Mouse (Mus musculus) mouse embryonic stem cell (cell line): ENCODE measurements around the gene Def8.
"Not testable (repeated sequence)": the region's sequence is repeated elsewhere in the genome, so short reads cannot be mapped to it uniquely, and the experiment has no call there.

ENCODE experiments used
- in situ Hi-C, 2 experiments: fragments of 300-500 bp; cut with MboI; formaldehyde crosslinking; loops; 1 replicate in 1 of 2; 3 replicates in 1 of 2; pipeline ENCODE4 v1.14.3; 2019 to 2020; ENCODE audit warnings: low sequenced_read_pairs in 2 of 2, low pct_unique_long_range_greater_than_20kb in 1 of 2, mixed read lengths in 1 of 2; ENCODE audit not compliant: unreplicated experiment in 1 of 2

The Def8 gene

GRCm38 (mm10) chr8:123463651-123464050, 40.3 kb downstream of the Def8 start:
- in situ Hi-C loops, result no loop called here

GRCm38 (mm10) chr8:123467476-123467875, 44.1 kb downstream of the Def8 start:
- in situ Hi-C loops, result no loop called here

GRCm38 (mm10) chr8:123472991-123473390, 49.7 kb downstream of the Def8 start:
- in situ Hi-C loops, result not testable (repeated sequence)

GRCm38 (mm10) chr8:123474549-123474948, 51.2 kb downstream of the Def8 start:
- in situ Hi-C loops, result not testable (repeated sequence)

GRCm38 (mm10) chr8:123476911-123477736, 53.8 kb downstream of the Def8 start:
- in situ Hi-C loops, result no loop called here

GRCm38 (mm10) chr8:123477737-123478258, 54.5 kb downstream of the Def8 start, which contains the start of gene Afg3l1:
Gene Afg3l1, plus strand, starts transcription at chr8:123477903.
- in situ Hi-C loops, result no loop called here

GRCm38 (mm10) chr8:123478456-123479218, 55.3 kb downstream of the Def8 start:
- in situ Hi-C loops, result no loop called here

- in situ Hi-C loops, result no loop called here
These were observed 59.3 kb downstream of the Def8 start for GRCm38 (mm10) chr8:123482627-123483026.

- in situ Hi-C loops, result no loop called here
These were observed 68.2 kb downstream of the Def8 start for GRCm38 (mm10) chr8:123491280-123492075.

- in situ Hi-C loops, result no loop called here
These were observed 69.6 kb downstream of the Def8 start for GRCm38 (mm10) chr8:123492898-123493297.

GRCm38 (mm10) chr8:123497699-123498098, 74.4 kb downstream of the Def8 start:
- in situ Hi-C loops, result no loop called here

- in situ Hi-C loops, result no loop called here
These were observed 75.6 kb downstream of the Def8 start for GRCm38 (mm10) chr8:123498963-123499362.

- in situ Hi-C loops, result no loop called here
These were observed 76.2 kb downstream of the Def8 start for GRCm38 (mm10) chr8:123499556-123499955.

- in situ Hi-C loops, result no loop called here
These were observed 78.9 kb downstream of the Def8 start for GRCm38 (mm10) chr8:123502192-123502591.

- in situ Hi-C loops, result no loop called here
These were observed 80.6 kb downstream of the Def8 start for GRCm38 (mm10) chr8:123503801-123504467.

GRCm38 (mm10) chr8:123504591-123505195, 81.4 kb downstream of the Def8 start:
- in situ Hi-C loops, result no loop called here

- in situ Hi-C loops, result no loop called here
These were observed 81.9 kb downstream of the Def8 start for GRCm38 (mm10) chr8:123505267-123505666.

- in situ Hi-C loops, result no loop called here
These were observed 82.4 kb downstream of the Def8 start for GRCm38 (mm10) chr8:123505695-123506094.
